Mouse (Mus musculus) stomach, embryonic 16.5 days (tissue): ENCODE data around the gene Gramd1b. TPM values are rescaled to one million over a fixed set of nuclear protein-coding genes. Genes with fewer than 3 reads are reported as not detected.

Experiments
- ATAC-seq: fragments of 200-750 bp; cut with Nextera tagmentation; 2 replicates; pipeline ENCODE4 v1.8.0; 2017; ENCODE audit warnings: moderate number of reproducible peaks, moderate TSS enrichment; ENCODE audit not compliant: insufficient read depth, low FRiP score
- H3K27ac ChIP-seq: fragments of 300-500 bp; sonication (generic); 2 replicates; pipeline ENCODE4 v1.5.1; 2014; ENCODE audit warnings: low read length
- H3K27me3 ChIP-seq: fragments of 300-500 bp; sonication (generic); 2 replicates; pipeline ENCODE4 v1.6.1; 2014; ENCODE audit warnings: low read length, control low read depth, mixed read lengths; ENCODE audit not compliant: control insufficient read depth, insufficient read depth
- H3K36me3 ChIP-seq: fragments of 300-500 bp; sonication (generic); 2 replicates; pipeline ENCODE4 v1.6.1; 2014; ENCODE audit warnings: low read length; ENCODE audit not compliant: control insufficient read depth, insufficient read depth
- H3K4me1 ChIP-seq: fragments of 300-500 bp; sonication (generic); 2 replicates; pipeline ENCODE4 v1.6.1; 2014; ENCODE audit warnings: low read length, control low read depth, mixed read lengths; ENCODE audit not compliant: control insufficient read depth, insufficient read depth
- H3K4me2 ChIP-seq: fragments of 300-500 bp; sonication (generic); 2 replicates; pipeline ENCODE4 v1.6.1; 2014; ENCODE audit warnings: low read depth, low read length, mixed read lengths
- H3K4me3 ChIP-seq: fragments of 300-500 bp; sonication (generic); replicated peaks from 2 replicates; pipeline ENCODE4 v1.5.1; 2014; ENCODE audit warnings: mild to moderate bottlenecking, low read length
- H3K9ac ChIP-seq: fragments of 300-500 bp; sonication (generic); 2 replicates; pipeline ENCODE4 v1.6.1; 2014; ENCODE audit warnings: low read length
- H3K9me3 ChIP-seq: fragments of 300-500 bp; sonication (generic); replicated peaks from 2 replicates; pipeline ENCODE4 v1.6.1; 2016; ENCODE audit warnings: low read length, control low read depth; ENCODE audit not compliant: control insufficient read depth
- WGBS: fragments of 180-500 bp; shearing (Covaris S2); extraction: QIAGEN DNeasy Blood & Tissue Kit; methylation state at CpG from one replicate; pipeline ENCODE4 v1.1.7; 2014; 5-methylcytosine and 5-hydroxymethylcytosine counted together
- polyA plus RNA-seq: library from polyadenylated mRNA; unstranded; fragments of >200 nt; fragmentation: Nextera tagmentation; extraction: Ambion mirVana; gene quantifications from 2 replicates; pipeline ENCODE4 v1.2.1, GENCODE M21; 2015

Gramd1b gene
- polyA plus RNA-seq, 1 experiment from 2014 or later, result 4.9 TPM

DNA sequence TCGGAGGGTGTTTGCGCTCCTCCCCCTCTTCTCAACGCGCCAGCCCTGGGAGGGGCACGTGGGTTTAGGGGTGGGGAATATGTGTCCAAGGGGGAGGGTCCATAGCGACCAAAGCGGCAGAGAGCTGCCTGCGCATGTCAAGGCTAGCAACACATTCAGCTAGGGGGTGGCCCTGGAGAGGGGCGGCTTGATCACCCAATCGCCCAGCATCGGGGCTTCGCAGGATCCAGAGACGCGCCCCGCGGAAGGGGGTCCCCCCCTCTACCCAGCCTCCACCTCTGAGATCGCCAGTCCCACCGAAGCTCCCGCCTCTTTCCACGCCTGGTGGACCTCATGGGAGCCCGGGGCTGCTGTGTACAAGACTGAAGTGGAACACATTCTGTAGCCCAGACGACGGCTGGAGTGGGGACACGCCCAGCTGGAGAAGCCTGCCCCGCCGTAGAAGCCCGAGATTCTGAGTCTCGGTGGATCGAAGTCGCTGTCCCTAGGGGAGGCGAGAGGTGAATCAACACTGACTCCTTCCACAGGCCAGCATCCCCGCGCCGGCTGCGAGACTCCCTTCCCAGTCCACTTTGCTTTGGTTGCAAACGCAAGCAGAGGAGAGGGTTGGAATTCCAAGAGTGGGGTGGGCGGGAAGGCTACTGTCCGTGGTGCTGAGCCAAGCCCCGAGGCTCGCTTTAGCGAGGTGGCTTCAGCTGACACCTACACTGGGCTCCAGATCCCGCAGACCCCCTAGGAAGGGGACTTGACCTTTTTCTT is 261.9 kb downstream of the Gramd1b start, which contains the start of gene Scn3b:
Scn3b (plus strand) TSS at position 115 of the 759 bp plus-strand sequence.
- peaks cover 6% of the 10 kb centered on the region; the same call in 1 of the 2 replicates for H3K27me3 ChIP-seq
- no peaks in the 10 kb centered on the region for H3K36me3 ChIP-seq
- H3K9ac ChIP-seq, result 0 out of 2 replicates have a peak within 1 kb of the TSS, but pooled peaks have one; percentile 16
- peak within 1 kb of the TSS; percentile 61 for H3K4me2 ChIP-seq
- WGBS, result under 1% methylated on average over 42 of the region's 42 CpGs
- no peak within 1 kb of the TSS for H3K27ac ChIP-seq
- peaks cover 12% of the 10 kb centered on the region for H3K4me1 ChIP-seq
- peak; percentile 79 for ATAC-seq
- no peaks in the 10 kb centered on the region for H3K9me3 ChIP-seq
- peak within 1 kb of the TSS; percentile 36 for H3K4me3 ChIP-seq

DNA sequence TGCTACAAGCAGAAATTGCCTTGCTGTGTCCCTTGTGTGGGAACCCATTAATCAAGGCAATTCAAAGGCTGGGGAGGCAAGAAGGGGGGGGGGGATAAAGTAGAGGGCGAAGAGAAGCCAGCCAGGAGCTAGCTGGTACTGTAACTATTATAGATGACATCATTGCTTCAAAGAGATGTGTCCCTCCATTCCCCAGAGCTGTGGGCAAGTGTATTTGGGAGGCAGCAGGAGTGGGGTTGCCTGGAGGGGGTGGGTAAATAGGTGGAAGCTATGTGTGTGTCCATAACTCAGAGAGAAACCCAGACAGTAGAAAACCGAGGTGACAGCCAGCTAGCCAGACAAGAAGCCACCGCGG is 262.5 kb downstream of the Gramd1b start:
- ATAC-seq, result peak; percentile 25; the same call in 1 of the 2 replicates
- 0% methylated on average over 4 of the region's 4 CpGs for WGBS
- Histone ChIP-seq H3K4me1 (peaks cover 12% of the 10 kb centered on the region), H3K27ac (no peak overlapping the region), H3K4me3 (peak overlapping the region; percentile 36), H3K36me3 (no peaks in the 10 kb centered on the region), H3K9ac (0 out of 2 replicates have a peak overlapping the region, but pooled peaks have one; percentile 16), H3K27me3 (peaks cover 6% of the 10 kb centered on the region; the same call in 1 of the 2 replicates), H3K4me2 (peak overlapping the region; percentile 61), H3K9me3 (no peaks in the 10 kb centered on the region)

DNA sequence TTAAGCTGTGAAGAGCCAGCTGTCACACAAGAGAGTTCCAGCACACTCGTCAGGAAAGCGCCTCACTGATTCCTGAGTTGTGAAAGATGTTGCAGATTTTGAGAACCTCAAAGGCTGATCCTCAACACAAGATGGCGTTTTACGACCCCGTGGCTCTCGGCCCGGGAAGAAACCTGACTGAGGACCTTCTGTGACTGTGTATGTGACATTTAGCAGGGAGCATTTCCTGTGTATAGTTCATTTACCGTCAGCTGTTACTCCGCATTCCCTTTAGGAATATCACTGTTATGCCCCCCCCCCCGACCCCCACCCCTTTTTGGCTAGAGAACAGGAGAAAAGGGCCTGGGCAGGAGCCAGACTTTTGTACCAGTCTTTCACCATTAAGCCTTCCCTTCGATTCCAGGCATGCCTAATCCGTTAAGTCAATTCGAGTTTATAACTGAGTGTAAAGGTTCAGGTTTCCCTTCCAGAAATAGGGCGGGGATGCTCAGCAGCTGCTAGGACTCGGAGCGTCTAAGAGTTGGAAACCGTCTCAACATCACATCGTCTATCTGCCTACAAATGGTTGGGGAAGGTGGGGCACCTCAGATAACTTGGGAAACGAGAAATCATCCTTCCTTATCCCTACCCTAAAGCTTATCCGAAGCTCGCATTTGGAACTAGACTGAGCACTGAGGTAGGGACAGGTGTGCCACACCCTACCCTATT is 263.0 kb downstream of the Gramd1b start:
- peak overlapping the region; percentile 61 for H3K4me2 ChIP-seq
- no peak overlapping the region; the same call in 1 of the 2 replicates for H3K4me3 ChIP-seq
- no peak for ATAC-seq
- H3K4me1 ChIP-seq, result peaks cover 12% of the 10 kb centered on the region
- peaks cover 6% of the 10 kb centered on the region; the same call in 1 of the 2 replicates for H3K27me3 ChIP-seq
- H3K36me3 ChIP-seq, result no peaks in the 10 kb centered on the region
- no peak overlapping the region for H3K9ac ChIP-seq
- no peaks in the 10 kb centered on the region for H3K9me3 ChIP-seq
- H3K27ac ChIP-seq, result no peak overlapping the region
- 10% methylated on average over 21 of the region's 21 CpGs for WGBS

DNA sequence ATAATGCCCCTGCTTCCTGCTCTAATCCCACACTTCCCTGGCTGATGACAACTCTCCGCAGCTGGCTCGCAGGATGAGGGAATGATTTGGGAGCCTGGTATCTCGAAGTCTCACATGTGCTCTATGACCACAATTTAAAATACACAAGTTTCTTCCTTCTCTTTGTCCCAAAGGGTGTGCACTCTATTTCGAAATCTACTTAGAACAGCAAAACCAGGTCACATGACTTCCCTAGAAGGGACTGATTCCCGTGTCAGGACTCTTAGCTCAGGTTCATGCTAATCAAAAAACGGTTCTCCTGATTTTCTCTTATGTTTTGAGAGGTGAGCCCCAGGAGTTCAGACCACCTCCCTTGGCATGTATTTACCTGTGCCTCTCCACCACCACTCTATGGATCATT is 267.3 kb downstream of the Gramd1b start:
- 62% methylated on average over 6 of the region's 6 CpGs for WGBS
- peaks cover 6% of the 10 kb centered on the region for H3K4me1 ChIP-seq
- no peaks in the 10 kb centered on the region for H3K36me3 ChIP-seq
- no peak overlapping the region for H3K4me3 ChIP-seq
- no peaks in the 10 kb centered on the region for H3K9me3 ChIP-seq
- H3K4me2 ChIP-seq, result no peak overlapping the region
- no peak overlapping the region for H3K9ac ChIP-seq
- no peak overlapping the region for H3K27ac ChIP-seq
- no peak for ATAC-seq
- H3K27me3 ChIP-seq, result 0 out of 2 replicates have a peak, but pooled peaks cover 2% of the 10 kb centered on the region

DNA sequence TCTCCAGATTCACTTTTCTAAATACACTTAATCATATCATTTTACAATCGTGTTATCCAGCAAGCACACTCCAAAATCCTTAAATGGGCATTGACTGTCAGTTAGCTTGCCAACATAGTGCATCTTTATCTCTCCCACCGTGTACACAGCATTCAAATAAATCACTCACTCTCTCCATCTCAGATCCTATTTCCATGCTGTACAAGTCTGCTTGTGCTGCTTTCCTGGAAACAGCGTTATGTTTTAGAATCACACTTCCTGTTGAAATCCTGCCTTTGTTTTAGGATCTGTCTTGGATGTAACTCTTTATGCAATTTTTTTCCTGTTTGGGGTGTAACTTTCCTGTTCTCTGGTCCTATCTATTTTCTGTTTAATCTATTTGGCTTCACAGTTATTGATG is 278.7 kb downstream of the Gramd1b start:
- Histone ChIP-seq H3K9me3 (no peaks in the 10 kb centered on the region), H3K4me2 (no peak overlapping the region), H3K27me3 (no peaks in the 10 kb centered on the region), H3K27ac (no peak overlapping the region), H3K9ac (no peak overlapping the region), H3K4me3 (no peak overlapping the region), H3K4me1 (no peaks in the 10 kb centered on the region), H3K36me3 (no peaks in the 10 kb centered on the region)
- no peak for ATAC-seq
- WGBS, result 43% methylated on average over 3 of the region's 3 CpGs

DNA sequence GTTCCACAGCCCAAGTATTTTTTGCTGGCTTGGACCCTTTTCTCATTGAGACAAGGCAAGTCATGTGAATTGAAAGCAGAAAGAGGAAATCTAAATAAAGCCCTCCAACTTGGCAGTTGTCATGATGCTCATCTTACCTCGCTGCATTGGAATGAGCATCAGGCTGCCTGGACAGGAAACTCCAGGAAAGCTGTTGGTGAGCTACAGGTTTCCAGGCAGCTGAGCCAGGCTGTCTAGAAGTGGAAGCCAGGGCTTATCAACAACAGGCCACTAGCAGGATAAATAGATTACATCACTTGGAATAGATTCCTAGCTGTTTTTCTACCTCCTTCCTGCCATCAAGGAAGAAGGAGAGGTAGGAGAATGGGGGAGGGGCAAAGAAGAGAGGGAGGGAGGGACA is 282.1 kb downstream of the Gramd1b start:
- Histone ChIP-seq H3K4me1 (no peaks in the 10 kb centered on the region; the same call in 1 of the 2 replicates), H3K9ac (no peak overlapping the region), H3K9me3 (no peaks in the 10 kb centered on the region), H3K27ac (no peak overlapping the region), H3K4me2 (no peak overlapping the region), H3K4me3 (no peak overlapping the region), H3K36me3 (no peaks in the 10 kb centered on the region), H3K27me3 (no peaks in the 10 kb centered on the region)
- 57% methylated on average over 1 of the region's 1 CpGs for WGBS
- ATAC-seq, result no peak

DNA sequence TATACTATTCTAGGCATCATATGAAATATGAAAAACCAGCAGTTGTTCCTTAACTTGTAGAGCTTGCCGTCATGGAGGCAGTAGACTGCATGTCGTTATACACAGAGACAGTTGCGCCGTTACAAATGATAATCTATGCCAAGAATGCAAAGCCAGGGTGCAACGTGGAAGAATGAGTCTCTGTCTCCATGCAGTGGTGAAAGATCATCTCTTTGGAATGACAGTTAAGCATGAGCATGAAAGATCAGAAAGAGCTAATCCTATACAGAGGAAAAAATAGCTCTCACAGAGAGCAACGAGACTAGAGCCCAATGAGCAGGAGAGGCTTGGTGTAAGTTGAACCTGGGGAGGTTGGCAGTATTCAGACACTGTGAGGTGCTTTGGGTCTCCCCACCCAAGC is 284.5 kb downstream of the Gramd1b start:
- no peak for ATAC-seq

DNA sequence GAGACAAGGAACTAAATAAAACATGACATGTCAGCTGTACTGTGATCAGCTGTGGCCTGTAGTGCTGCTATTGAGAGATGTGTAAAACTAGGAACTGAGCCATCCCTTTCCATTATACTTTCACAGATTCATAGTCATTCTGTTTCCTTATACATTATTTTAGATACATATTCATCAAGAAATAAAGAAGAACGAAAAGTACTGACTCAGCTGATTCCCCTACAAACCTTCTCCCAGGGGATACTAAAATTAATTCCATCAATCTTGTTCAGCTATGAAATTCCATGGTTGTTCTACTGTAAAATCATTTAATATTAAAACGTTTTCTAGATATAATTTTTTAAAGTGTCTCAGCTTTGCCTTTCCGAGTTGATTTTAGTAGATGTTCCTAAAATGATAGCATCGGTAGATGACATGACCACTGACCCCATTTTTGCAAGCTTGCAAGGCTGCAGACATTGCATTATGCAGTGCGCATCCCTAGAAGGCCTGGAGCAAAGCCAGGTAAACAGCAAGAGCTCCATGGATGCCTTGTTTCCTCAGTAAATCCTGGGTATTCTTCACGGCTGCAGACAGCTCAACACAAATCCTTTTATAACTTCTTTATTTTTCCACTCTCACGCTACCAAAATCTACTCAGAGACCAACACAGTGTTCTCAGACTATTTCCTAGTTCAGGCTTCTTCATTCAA is 285.1 kb downstream of the Gramd1b start:
- 79% methylated on average over 7 of the region's 7 CpGs for WGBS
- H3K4me3 ChIP-seq, result no peak overlapping the region

More for the DNA sequence above, 284.5 kb downstream of the Gramd1b start:
- Histone ChIP-seq H3K9ac (no peak overlapping the region), H3K4me3 (no peak overlapping the region), H3K27me3 (no peaks in the 10 kb centered on the region), H3K4me2 (no peak overlapping the region), H3K27ac (no peak overlapping the region), H3K36me3 (no peaks in the 10 kb centered on the region), H3K9me3 (no peaks in the 10 kb centered on the region), H3K4me1 (peaks cover 5% of the 10 kb centered on the region; the same call in 1 of the 2 replicates)
- WGBS, result 77% methylated on average over 6 of the region's 6 CpGs

More for the DNA sequence above, 285.1 kb downstream of the Gramd1b start:
- Histone ChIP-seq H3K9me3 (no peaks in the 10 kb centered on the region), H3K9ac (no peak overlapping the region), H3K4me1 (peaks cover 9% of the 10 kb centered on the region; the same call in 1 of the 2 replicates), H3K27ac (no peak overlapping the region), H3K4me2 (no peak overlapping the region), H3K36me3 (no peaks in the 10 kb centered on the region), H3K27me3 (no peaks in the 10 kb centered on the region)
- no peak for ATAC-seq
